Mouse (Mus musculus) intestine, embryonic 15.5 days (tissue): ENCODE measurements around the gene Hibch. TPM values are rescaled to one million over a fixed set of nuclear protein-coding genes. Genes with fewer than 3 reads are reported as not detected.

ENCODE experiments used
- ATAC-seq: fragments of 200-750 bp; cut with Nextera tagmentation; 2 replicates; pipeline ENCODE4 v1.8.0; 2017; ENCODE audit warnings: moderate TSS enrichment, moderate library complexity
- H3K27ac ChIP-seq: fragments of 300-500 bp; sonication (generic); 2 replicates; pipeline ENCODE4 v1.5.1; 2015; ENCODE audit warnings: mild to moderate bottlenecking, inconsistent platforms
- H3K27me3 ChIP-seq: fragments of 300-500 bp; sonication (generic); replicated peaks from 2 replicates; pipeline ENCODE4 v1.6.1; 2015; ENCODE audit warnings: inconsistent platforms
- H3K36me3 ChIP-seq: fragments of 300-500 bp; sonication (generic); 2 replicates; pipeline ENCODE4 v1.6.1; 2015; ENCODE audit warnings: inconsistent platforms
- H3K4me1 ChIP-seq: fragments of 300-500 bp; sonication (generic); replicated peaks from 2 replicates; pipeline ENCODE4 v1.6.1; 2015; ENCODE audit warnings: inconsistent platforms
- H3K4me2 ChIP-seq: fragments of 300-500 bp; sonication (generic); replicated peaks from 2 replicates; pipeline ENCODE4 v1.6.1; 2015; ENCODE audit warnings: mild to moderate bottlenecking, inconsistent platforms
- H3K4me3 ChIP-seq: fragments of 300-500 bp; sonication (generic); replicated peaks from 2 replicates; pipeline ENCODE4 v1.5.1; 2015; ENCODE audit warnings: inconsistent platforms
- H3K9ac ChIP-seq: fragments of 300-500 bp; sonication (generic); 2 replicates; pipeline ENCODE4 v1.6.1; 2015; ENCODE audit warnings: inconsistent platforms
- H3K9me3 ChIP-seq: fragments of 300-500 bp; sonication (generic); 2 replicates; pipeline ENCODE4 v1.6.1; 2016; ENCODE audit warnings: inconsistent platforms
- WGBS: fragments of 180-500 bp; shearing (Covaris S2); methylation state at CpG from one replicate; pipeline ENCODE4 v1.1.7; 2015; 5-methylcytosine and 5-hydroxymethylcytosine counted together
- polyA plus RNA-seq: library from polyadenylated mRNA; unstranded; fragments of >200 nt; fragmentation: Nextera tagmentation; extraction: Ambion mirVana; gene quantifications from 2 replicates; pipeline ENCODE4 v1.2.1, GENCODE M21; 2015

Hibch gene
- polyA plus RNA-seq: 20.8 and 25.1 TPM in 2 replicates

DNA sequence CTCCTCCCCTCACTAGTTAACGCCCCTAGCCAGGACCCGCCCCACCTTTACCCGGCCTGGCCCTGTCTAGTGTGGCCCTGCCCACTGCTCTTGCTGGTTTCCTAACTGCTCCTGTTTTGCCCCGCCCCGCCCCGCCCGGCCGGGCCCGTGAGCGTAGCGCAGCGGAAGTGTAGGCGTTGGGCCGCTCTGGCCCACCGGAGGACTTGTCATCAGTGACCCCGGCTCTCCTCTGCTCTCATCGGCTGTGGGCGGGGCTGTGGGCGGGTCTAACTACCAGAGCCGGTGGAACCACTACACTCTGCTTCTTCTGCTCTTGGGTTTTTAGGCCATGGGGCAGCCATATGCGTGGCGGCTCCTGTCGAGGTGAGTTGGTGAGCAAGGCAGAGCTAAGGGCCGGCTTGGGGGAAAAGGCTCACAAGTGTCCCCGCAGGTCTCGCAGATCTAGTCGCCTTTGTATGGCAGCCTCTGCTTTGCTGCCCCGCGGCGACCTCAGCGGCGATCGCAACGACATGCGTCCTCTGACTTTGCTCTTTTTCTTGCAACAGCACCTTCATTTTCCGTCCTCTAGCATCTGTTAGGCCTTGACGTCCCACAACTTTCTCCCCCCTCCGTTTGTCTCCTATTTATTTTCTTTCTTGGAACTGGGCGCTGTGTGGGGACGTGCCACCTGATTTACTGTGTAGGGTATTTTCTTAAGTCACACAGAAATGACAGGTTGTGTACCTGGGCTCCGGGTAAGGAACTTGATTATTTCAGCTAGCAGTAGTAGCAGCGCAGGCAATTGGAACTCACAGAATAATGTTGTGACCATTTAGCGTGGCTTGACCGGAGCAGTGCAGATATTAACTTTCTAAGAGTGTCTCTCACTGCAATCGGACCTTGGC is at the start of gene Hibch:
Gene Hibch (plus strand): TSS at position 148 of the 884 bp plus-strand sequence.
- Histone ChIP-seq H3K27me3 (no peaks in the 10 kb centered on the region), H3K27ac (peak within 1 kb of the TSS; percentile 63; the same call in 1 of the 2 replicates), H3K4me2 (peak within 1 kb of the TSS; percentile 69), H3K4me1 (0 out of 2 replicates have a peak, but pooled peaks cover 5% of the 10 kb centered on the region), H3K9ac (peak within 1 kb of the TSS; percentile 73), H3K9me3 (no peaks in the 10 kb centered on the region), H3K36me3 (no peaks in the 10 kb centered on the region), H3K4me3 (peak within 1 kb of the TSS; percentile 60)
- peak; percentile 100 for ATAC-seq
- 2% methylated on average over 45 of the region's 45 CpGs for WGBS

DNA sequence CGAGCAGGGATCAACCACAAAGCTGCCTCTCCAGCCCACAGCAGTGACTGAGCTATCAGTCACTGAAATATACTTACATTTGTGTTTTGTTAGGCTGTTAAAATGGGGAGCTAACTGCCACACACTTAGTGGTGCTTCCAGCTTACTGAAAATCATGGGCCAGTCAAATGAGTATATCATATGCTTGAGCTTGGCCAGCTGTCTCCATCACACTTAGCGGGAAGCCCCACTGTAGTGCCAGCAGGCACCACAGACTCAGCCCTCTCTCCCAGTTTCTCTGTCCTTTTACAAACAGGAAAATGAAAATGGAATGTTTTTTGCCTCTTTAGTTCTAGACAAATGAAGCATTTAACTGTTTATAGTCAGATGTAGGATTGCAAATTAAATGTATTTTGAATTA is 48.8 kb upstream of the Hibch start:
- no peak for ATAC-seq
- H3K4me3 ChIP-seq: no peak overlapping the region
- H3K4me1 ChIP-seq: peaks cover 8% of the 10 kb centered on the region
- no peak overlapping the region for H3K4me2 ChIP-seq
- H3K36me3 ChIP-seq: no peaks in the 10 kb centered on the region
- no peak overlapping the region for H3K9ac ChIP-seq
- 60% methylated on average over 2 of the region's 2 CpGs for WGBS
- H3K27ac ChIP-seq: no peak overlapping the region
- no peaks in the 10 kb centered on the region for H3K9me3 ChIP-seq
- no peaks in the 10 kb centered on the region for H3K27me3 ChIP-seq

DNA sequence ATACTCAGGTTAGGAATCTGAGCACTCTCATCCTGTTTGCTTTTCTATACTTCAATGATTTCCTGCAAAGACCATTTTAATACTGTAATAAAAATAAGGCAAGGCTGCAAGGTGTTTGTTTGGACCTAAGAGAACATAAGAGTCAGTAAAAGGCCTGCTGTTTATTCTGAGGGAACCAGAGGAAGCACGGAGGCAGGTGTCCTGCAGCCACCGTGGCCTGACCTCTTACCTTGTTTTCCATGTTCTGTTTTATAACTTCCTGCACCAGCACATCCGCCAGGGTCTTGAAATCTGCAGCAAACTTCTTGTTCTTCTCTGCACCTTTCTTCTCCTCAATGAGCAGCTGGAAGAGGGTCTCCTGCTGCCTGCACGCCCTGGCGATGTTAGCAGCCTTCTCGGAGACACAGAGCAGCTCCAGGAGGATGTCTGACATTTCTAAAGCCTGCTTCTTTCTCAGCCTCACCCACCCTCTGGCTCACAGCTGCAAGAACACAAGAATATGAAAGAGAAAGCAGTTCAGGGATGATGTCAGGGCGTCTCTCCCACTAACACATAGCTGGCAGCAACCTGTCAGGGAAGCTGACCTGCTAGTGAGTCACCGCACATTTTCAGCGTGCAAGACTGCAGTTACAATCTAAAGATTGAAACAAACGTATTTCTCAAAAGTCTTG is 45.5 kb upstream of the Hibch start:
- Histone ChIP-seq H3K9me3 (no peaks in the 10 kb centered on the region), H3K4me1 (peaks cover 8% of the 10 kb centered on the region), H3K9ac (no peak overlapping the region), H3K27me3 (no peaks in the 10 kb centered on the region), H3K36me3 (no peaks in the 10 kb centered on the region), H3K27ac (peak overlapping the region; percentile 68), H3K4me3 (0 out of 2 replicates have a peak overlapping the region, but pooled peaks have one; percentile 14), H3K4me2 (peak overlapping the region; percentile 41; the same call in 1 of the 2 replicates)
- ATAC-seq: peak; percentile 85
- 31% methylated on average over 10 of the region's 10 CpGs for WGBS

DNA sequence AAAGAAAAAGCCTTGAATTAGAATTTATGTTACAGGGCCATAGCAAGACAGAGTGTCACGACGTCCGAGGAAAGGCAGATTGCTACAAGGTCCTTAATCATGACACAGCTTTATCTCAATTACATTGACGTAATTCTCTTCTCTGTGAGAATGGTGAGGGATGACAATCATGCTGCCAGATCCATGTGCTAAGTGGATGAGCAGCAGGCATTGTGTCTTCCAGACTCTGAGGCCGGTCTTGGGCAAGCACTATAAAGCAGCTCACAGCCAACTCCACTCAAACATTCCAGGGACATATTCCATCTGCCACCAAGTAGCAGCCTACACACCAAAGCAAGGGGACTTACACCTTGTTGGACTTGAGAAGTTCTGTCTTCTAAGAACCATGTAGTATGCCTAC is 45.0 kb upstream of the Hibch start:
- WGBS: 45% methylated on average over 5 of the region's 5 CpGs
- Histone ChIP-seq H3K27ac (peak overlapping the region; percentile 68; the same call in 1 of the 2 replicates), H3K36me3 (no peaks in the 10 kb centered on the region), H3K9me3 (no peaks in the 10 kb centered on the region), H3K27me3 (no peaks in the 10 kb centered on the region), H3K4me2 (no peak overlapping the region), H3K4me1 (peaks cover 8% of the 10 kb centered on the region), H3K9ac (no peak overlapping the region), H3K4me3 (no peak overlapping the region)
- ATAC-seq: peak; percentile 45; the same call in 1 of the 2 replicates

DNA sequence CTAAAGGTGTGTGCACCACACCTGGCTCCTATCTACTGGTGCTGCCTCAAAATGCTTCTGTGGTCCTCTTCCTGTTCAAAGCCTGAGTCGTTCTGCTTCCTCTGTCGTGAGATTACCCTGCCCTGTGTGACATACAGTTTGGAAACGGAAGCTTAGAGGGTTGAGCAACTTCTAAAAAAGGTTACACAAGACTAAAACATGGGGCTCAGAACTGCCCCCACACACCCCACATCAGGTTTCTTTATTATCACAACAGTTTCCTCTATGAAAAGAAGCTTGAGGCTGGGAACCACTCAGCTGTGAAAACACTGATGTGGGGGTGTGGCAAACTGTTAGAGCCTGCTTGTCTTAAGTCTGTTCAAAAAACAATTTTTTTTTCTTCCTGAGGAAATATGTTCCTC is 44.4 kb upstream of the Hibch start:
- WGBS: 44% methylated on average over 3 of the region's 3 CpGs
- no peak overlapping the region for H3K4me2 ChIP-seq
- H3K4me1 ChIP-seq: peaks cover 8% of the 10 kb centered on the region
- no peaks in the 10 kb centered on the region for H3K9me3 ChIP-seq
- ATAC-seq: peak; percentile 59
- no peak overlapping the region for H3K27ac ChIP-seq
- H3K4me3 ChIP-seq: no peak overlapping the region
- H3K9ac ChIP-seq: no peak overlapping the region
- H3K27me3 ChIP-seq: no peaks in the 10 kb centered on the region
- no peaks in the 10 kb centered on the region for H3K36me3 ChIP-seq

DNA sequence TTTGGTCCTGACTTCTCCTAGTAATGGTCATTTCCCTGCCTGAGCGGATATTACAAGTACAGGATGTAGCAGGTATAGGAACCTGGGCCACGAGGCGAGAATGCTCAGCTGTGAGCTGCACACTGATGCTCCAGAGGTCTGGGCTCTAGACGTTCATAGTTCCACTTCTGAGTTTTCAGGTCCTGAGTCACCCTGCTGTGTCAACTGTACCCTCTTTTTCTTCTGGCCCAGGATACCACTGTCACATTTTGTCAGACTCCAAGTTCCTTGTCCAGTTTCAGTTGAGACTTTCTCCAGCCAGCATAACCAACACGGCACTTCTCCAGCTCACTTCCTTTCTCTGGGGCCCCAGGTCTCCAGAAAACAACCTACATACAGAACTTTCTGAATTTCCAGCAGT is 43.1 kb upstream of the Hibch start:
- Histone ChIP-seq H3K9ac (no peak overlapping the region), H3K36me3 (no peaks in the 10 kb centered on the region), H3K27ac (no peak overlapping the region), H3K4me3 (no peak overlapping the region), H3K4me1 (peaks cover 8% of the 10 kb centered on the region), H3K4me2 (no peak overlapping the region), H3K27me3 (no peaks in the 10 kb centered on the region), H3K9me3 (no peaks in the 10 kb centered on the region)
- WGBS: 86% methylated on average over 5 of the region's 5 CpGs
- ATAC-seq: no peak

DNA sequence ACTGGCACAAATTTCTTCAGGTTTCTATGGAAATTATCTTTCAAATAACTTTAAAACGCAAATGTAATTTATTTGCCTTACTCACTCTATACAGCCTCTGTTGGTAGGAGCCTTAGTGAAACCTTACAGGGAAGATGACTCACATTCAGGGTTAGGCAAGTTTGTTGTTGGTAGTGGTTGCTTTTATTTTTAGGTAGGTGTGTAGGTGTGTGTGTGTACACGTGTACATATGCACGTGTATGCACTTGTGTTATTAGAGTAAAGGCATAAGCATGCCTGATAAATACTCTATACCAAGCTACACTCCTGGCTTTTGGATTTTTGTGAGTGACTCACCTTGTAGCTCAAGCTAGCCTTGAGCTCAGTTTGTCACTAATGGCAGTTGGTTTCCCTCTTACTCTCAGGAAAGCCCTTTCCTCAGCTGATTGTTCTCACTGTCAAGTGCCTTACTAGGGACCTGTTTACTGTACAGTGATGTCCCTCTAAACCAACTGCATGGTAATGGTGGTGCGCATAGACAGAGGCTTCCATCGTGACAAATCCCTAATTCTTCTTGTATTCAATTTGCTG is 42.2 kb upstream of the Hibch start:
- no peak for ATAC-seq
- Histone ChIP-seq H3K27ac (no peak overlapping the region), H3K4me2 (no peak overlapping the region), H3K36me3 (no peaks in the 10 kb centered on the region), H3K4me1 (peaks cover 8% of the 10 kb centered on the region), H3K9ac (no peak overlapping the region), H3K27me3 (no peaks in the 10 kb centered on the region), H3K4me3 (no peak overlapping the region), H3K9me3 (no peaks in the 10 kb centered on the region)
- 84% methylated on average over 5 of the region's 5 CpGs for WGBS

DNA sequence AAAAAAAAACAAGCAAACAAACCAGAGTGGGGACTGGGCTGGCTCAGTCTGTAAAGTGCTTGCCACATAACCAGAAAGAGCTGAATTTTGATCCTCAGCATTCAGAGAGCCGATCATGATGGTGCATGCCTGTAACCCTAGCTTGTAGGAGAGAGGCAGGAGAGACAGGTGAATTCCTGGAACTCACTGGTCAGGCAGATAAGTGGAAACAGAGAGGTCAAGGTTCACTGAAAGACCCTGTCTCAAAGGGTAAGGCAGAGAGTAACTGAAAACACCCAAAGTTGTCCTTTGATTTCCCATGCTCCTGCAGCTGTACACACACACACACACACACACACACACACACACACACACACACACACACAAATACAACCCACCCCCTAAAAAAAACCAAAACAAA is 39.7 kb upstream of the Hibch start:
- no peak for ATAC-seq
- Histone ChIP-seq H3K4me1 (no peaks in the 10 kb centered on the region), H3K27ac (no peak overlapping the region), H3K4me2 (no peak overlapping the region), H3K27me3 (no peaks in the 10 kb centered on the region), H3K9ac (no peak overlapping the region), H3K36me3 (no peaks in the 10 kb centered on the region), H3K4me3 (no peak overlapping the region), H3K9me3 (no peaks in the 10 kb centered on the region)
- WGBS: 88% methylated on average over 1 of the region's 1 CpGs

DNA sequence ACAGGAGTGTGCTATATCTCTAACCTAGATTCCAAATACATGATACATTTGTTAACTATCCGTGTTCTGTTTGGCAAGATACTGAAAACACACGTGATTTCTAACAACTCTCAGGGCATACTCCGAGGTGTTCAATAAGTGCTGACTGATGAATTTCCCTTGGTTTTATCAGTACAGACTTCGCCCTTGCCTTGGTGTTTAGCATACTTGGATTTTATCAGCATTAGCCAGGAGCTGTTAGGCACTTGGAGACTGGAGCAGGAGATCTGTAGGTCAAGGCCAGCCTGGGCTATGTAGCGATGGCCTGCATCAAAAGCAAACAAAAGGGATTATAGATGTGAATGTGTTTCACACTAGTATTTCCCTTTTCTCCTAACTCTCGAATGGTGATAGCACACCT is 36.3 kb upstream of the Hibch start:
- ATAC-seq: peak; percentile 89
- Histone ChIP-seq H3K27ac (no peak overlapping the region), H3K4me1 (no peaks in the 10 kb centered on the region)

DNA sequence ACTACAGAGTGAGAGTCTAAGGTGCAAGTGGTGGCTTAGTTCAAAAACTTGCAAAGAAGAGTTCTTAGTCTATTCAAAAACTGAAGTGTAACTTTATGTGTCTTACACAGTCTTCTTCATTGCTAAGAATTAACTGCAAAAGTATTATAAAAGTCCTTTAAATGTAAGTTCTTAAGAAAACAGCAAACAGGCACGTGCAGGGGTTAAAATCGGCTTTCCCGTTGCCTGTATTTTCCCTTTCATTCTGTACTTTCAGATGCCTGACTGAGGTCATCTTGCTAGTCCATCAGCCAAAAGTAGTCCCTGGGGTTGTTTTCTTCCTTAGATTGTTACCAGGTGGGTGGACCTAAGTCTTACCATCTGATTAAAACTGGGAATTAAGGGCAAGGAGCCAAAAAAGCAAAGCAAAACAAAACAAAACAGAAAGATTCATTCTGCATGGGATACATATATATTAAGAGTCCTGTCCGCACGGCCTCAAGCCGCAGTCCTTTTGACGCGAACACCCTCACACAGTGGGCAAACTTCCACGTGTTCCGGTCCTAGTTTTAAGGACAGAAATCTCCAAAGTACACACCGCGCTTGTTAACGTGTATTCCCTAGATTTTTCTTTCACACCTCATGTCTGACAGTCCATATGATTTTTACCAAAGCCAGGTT is 28.4 kb upstream of the Hibch start:
- Histone ChIP-seq H3K4me1 (0 out of 2 replicates have a peak, but pooled peaks cover 3% of the 10 kb centered on the region), H3K9ac (no peak overlapping the region), H3K4me3 (peak overlapping the region; percentile 70), H3K36me3 (no peaks in the 10 kb centered on the region), H3K27ac (no peak overlapping the region), H3K27me3 (no peaks in the 10 kb centered on the region), H3K4me2 (peak overlapping the region; percentile 95), H3K9me3 (no peaks in the 10 kb centered on the region)
- ATAC-seq: peak; percentile 21; the same call in 1 of the 2 replicates
- WGBS: 56% methylated on average over 13 of the region's 13 CpGs

More for the DNA sequence above, 36.3 kb upstream of the Hibch start:
- Histone ChIP-seq H3K27me3 (no peaks in the 10 kb centered on the region), H3K4me3 (no peak overlapping the region), H3K9me3 (no peaks in the 10 kb centered on the region), H3K9ac (no peak overlapping the region), H3K4me2 (no peak overlapping the region), H3K36me3 (no peaks in the 10 kb centered on the region)
- 75% methylated on average over 6 of the region's 6 CpGs for WGBS

DNA sequence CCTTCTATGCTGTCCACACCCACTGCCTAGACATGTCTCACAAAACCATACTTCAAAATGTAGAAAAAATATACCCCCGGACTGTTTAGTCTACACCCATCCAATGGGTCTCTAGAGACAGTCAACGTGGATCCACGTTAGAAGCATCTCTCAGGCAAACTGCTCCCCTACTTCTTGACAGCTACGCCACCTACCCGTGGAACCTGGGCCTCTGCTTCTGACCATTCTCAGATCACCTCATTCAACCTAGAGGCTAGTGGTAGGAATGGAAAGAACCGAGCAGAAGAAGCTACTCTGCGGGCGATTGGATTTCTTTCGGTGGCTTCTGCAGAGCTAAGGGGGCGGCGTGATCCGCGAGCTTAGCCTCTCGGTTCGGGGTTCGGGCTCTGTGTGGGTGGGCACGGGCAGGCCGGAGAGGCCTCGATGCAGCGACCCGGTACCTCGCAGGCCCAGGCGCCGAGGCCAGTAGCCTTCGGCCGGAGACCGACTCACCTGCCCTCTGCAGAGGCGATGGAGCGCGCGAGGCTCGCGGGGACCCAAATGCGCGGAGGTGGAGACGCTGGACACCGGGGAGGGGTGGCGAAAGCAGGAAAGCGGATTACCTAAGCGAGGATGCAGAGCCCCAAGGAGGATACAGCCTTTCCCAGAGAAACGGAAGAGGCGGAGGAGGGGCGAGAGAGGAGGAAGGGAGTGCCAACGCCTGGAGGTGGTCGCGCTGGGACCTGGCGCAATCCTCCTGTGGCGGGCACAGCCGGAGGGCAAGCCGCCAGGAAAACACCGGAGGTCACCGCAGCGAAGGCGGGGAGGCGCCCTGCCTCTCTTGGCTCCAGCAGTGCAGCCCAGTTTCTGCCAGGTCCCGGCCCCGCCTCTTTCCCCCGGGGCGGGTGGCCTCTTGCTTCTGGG is 27.6 kb upstream of the Hibch start, which contains the start of gene Inpp1:
Gene Inpp1 (minus strand): TSS at position 779 of the 903 bp plus-strand sequence.
- Histone ChIP-seq H3K4me2 (peak within 1 kb of the TSS; percentile 95), H3K4me3 (peak within 1 kb of the TSS; percentile 70), H3K27me3 (no peaks in the 10 kb centered on the region), H3K9me3 (no peaks in the 10 kb centered on the region), H3K27ac (peak within 1 kb of the TSS; percentile 79), H3K36me3 (no peaks in the 10 kb centered on the region), H3K4me1 (0 out of 2 replicates have a peak, but pooled peaks cover 3% of the 10 kb centered on the region), H3K9ac (peak within 1 kb of the TSS; percentile 79)
- WGBS: under 1% methylated on average over 59 of the region's 59 CpGs
- peak; percentile 94 for ATAC-seq
